Mouse (Mus musculus) liver, embryonic 16.5 days (tissue): ENCODE measurements around the gene Nr2f1. TPM values are rescaled to one million over a fixed set of nuclear protein-coding genes. Genes with fewer than 3 reads are reported as not detected.

Source experiments
- ATAC-seq: fragments of 200-750 bp; cut with Nextera tagmentation; 2 replicates; pipeline ENCODE4 v1.8.0; 2017; ENCODE audit warnings: low read depth, mild to moderate bottlenecking, moderate number of reproducible peaks, moderate library complexity
- H3K27ac ChIP-seq: fragments of 300-500 bp; sonication (generic); 2 replicates; pipeline ENCODE4 v1.5.1; 2014; ENCODE audit warnings: mild to moderate bottlenecking, low read length
- H3K27me3 ChIP-seq: fragments of 300-500 bp; sonication (generic); 2 replicates; pipeline ENCODE4 v1.6.1; 2014; ENCODE audit warnings: low read depth, low read length, mixed read lengths; ENCODE audit not compliant: control insufficient read depth, insufficient read depth
- H3K36me3 ChIP-seq: fragments of 300-500 bp; sonication (generic); 2 replicates; pipeline ENCODE4 v1.6.1; 2014; ENCODE audit warnings: mild to moderate bottlenecking; ENCODE audit not compliant: control insufficient read depth, insufficient read depth
- H3K4me1 ChIP-seq: fragments of 300-500 bp; sonication (generic); 2 replicates; pipeline ENCODE4 v1.6.1; 2014; ENCODE audit warnings: low read depth, low read length, mixed read lengths; ENCODE audit not compliant: control insufficient read depth
- H3K4me2 ChIP-seq: fragments of 300-500 bp; sonication (generic); 2 replicates; pipeline ENCODE4 v1.6.1; 2014; ENCODE audit warnings: low read depth, low read length, mixed read lengths
- H3K4me3 ChIP-seq: fragments of 300-500 bp; sonication (generic); 2 replicates; pipeline ENCODE4 v1.5.1; 2014; ENCODE audit warnings: low read depth, mild to moderate bottlenecking, low read length
- H3K9ac ChIP-seq: fragments of 300-500 bp; sonication (generic); 2 replicates; pipeline ENCODE4 v1.6.1; 2014; ENCODE audit warnings: low read depth, low read length
- H3K9me3 ChIP-seq: fragments of 300-500 bp; sonication (generic); replicated peaks from 2 replicates; pipeline ENCODE4 v1.6.1; 2016; ENCODE audit warnings: low read length; ENCODE audit not compliant: control insufficient read depth
- WGBS: fragments of 180-500 bp; shearing (Covaris S2); extraction: QIAGEN DNeasy Blood & Tissue Kit; methylation state at CpG from one replicate; pipeline ENCODE4 v1.1.7; 2014; ENCODE audit not compliant: insufficient replicate concordance; 5-methylcytosine and 5-hydroxymethylcytosine counted together
- polyA plus RNA-seq: library from polyadenylated mRNA; unstranded; fragments of >200 nt; fragmentation: Nextera tagmentation; extraction: Ambion mirVana; gene quantifications from 2 replicates; pipeline ENCODE4 v1.2.1, GENCODE M21; 2015

Nr2f1 gene
- polyA plus RNA-seq, 1 experiment from 2014 or later = 0.17 TPM

DNA sequence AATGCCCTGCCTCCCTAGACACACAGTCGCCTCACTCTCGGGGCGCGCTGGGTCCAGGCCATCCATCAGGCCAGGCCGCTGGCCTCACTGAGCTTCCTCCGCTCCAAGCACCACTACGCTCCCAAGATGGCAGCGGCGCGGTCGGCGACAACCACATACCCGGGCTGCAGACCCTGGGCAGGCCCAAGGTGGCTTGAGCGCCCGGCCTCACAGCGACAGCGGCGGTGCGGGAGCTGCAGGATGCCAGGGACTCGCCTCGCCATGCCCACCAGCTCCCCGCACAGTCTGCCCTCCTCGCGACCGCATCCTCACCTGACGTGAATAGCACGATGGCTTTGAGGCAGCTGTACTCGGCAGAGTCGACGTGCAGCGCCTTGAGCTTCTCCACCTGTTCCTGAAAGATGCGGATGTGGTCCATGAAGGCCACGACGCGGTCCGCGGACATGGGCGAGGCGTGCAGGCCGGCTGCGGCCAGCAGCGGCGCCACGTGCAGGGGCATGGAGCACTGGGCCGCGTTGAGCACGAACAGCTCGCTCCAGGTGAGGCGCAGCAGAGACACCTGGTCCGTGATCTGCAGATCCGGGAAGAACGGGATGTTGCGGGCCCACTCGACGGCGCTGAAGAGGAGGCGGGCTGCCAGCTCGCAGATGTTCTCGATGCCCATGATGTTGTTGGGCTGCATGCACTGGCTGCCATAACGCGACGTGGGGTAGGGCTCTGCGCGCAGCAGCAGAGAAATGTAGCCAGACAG, 4.5 kb downstream of the Nr2f1 start:
- Histone ChIP-seq H3K9ac (no peak overlapping the region), H3K9me3 (no peaks in the 10 kb centered on the region), H3K4me2 (no peak overlapping the region), H3K27me3 (peaks cover 88% of the 10 kb centered on the region), H3K4me3 (no peak overlapping the region), H3K36me3 (no peaks in the 10 kb centered on the region), H3K27ac (no peak overlapping the region), H3K4me1 (no peaks in the 10 kb centered on the region)
- 4% methylated on average over 64 of the region's 64 CpGs for WGBS
- ATAC-seq = no peak

DNA sequence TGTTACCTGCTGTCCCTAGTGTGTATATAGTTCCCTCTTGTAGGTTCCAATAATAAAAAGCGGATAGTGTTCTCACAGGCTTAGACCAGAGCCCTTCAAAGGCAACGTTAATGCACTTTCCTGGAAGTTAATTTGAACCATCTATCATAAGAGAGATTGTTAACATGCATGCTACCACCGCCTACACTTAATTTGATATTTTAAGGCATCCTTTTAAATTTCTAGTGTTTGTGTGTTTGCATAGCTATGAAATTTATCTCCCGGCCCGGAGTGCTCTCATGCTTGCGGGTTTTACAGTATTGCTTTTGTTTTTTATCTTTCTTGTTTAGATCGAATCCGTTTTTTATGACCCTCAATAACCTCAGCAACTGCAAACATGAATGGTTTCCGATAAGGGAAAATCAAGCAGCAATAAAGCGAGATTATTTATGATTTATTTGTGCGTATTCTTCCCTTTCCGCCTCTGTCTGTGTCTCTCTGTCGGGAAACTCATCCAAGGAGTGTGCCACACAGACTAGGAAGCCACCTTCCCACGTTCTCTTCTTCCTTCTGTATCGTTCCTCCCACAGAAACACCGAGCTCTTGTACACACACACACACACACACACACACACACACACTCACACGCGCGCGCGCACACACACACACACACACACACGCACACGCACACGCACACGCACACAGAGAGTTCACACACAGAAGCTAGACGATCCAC, 5.3 kb downstream of the Nr2f1 start:
- H3K36me3 ChIP-seq = no peaks in the 10 kb centered on the region
- WGBS = 9% methylated on average over 26 of the region's 26 CpGs
- ATAC-seq = no peak
- H3K9ac ChIP-seq = no peak overlapping the region
- H3K27ac ChIP-seq = no peak overlapping the region
- H3K9me3 ChIP-seq = no peaks in the 10 kb centered on the region
- H3K27me3 ChIP-seq = peaks cover 90% of the 10 kb centered on the region
- H3K4me3 ChIP-seq = no peak overlapping the region
- no peak overlapping the region for H3K4me2 ChIP-seq
- no peaks in the 10 kb centered on the region for H3K4me1 ChIP-seq

DNA sequence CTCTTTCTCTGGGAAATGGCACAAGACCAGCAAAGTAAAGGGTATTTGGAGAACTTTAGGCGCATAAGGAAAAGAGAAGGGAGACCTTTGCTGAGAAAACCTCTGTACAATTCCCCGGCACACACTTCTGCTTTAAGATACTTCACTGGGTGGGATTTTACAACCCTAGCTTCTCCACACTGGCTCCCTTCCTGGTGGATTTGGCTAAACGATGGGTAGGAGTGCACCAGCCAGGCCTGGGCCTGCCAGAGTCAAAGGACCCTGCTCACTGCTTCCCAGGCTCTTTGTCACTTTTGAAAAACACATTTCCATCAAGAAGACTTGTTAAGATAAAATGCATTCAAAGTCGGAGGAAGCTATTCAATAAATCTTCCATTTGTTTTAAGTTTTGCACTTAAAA, 6.3 kb downstream of the Nr2f1 start:
- Histone ChIP-seq H3K4me1 (no peaks in the 10 kb centered on the region), H3K36me3 (no peaks in the 10 kb centered on the region), H3K4me3 (no peak overlapping the region), H3K9me3 (no peaks in the 10 kb centered on the region), H3K9ac (no peak overlapping the region), H3K4me2 (no peak overlapping the region), H3K27me3 (peaks cover 86% of the 10 kb centered on the region), H3K27ac (no peak overlapping the region)
- WGBS = 13% methylated on average over 4 of the region's 4 CpGs
- no peak for ATAC-seq

DNA sequence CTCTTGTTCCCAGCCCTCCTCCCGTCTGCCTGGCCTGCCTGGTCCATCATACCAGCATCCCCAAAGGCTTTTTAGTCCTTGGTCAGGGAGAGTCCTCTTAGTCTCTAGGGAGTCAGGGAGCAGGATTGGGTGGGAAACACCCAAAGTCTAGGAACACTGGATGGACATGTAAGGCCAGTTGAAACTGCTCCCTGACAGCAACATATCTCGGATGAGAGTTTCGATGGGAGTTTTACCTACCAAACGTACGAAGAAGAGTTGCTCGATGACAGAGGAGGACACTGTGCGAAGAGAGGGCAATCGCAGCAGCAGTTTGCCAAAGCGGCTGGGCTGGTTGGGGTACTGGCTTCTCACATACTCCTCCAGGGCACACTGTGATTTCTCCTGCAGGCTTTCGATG, 10.0 kb downstream of the Nr2f1 start:
- Histone ChIP-seq H3K4me3 (no peak overlapping the region), H3K27ac (no peak overlapping the region), H3K27me3 (peaks cover 88% of the 10 kb centered on the region), H3K4me2 (no peak overlapping the region), H3K9ac (no peak overlapping the region), H3K36me3 (no peaks in the 10 kb centered on the region), H3K9me3 (no peaks in the 10 kb centered on the region), H3K4me1 (no peaks in the 10 kb centered on the region)
- ATAC-seq = no peak
- WGBS = 6% methylated on average over 10 of the region's 10 CpGs

DNA sequence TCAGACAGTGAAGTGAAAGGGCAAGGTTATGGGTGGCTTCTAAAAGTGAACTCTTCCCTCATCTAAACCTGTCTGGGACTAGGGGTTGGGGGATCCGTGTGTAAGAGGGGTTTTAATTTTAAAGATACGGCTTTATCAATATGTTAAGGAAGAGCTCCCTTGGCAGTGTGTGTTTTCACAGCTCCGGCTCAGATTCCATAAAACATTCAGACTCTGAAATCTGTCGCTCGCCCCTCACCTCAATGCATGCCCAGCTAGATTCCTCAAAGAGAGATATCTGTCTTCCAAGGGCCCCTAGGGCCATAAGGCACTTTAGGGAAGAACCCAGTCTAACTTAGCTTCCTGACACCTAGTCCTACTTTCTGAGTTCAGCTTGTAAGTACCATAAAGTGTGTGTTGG, 11.7 kb downstream of the Nr2f1 start:
- ATAC-seq = no peak
- H3K4me3 ChIP-seq = no peak overlapping the region
- H3K27me3 ChIP-seq = peaks cover 87% of the 10 kb centered on the region
- H3K9ac ChIP-seq = no peak overlapping the region
- H3K27ac ChIP-seq = no peak overlapping the region
- H3K4me2 ChIP-seq = no peak overlapping the region
- H3K36me3 ChIP-seq = no peaks in the 10 kb centered on the region
- H3K4me1 ChIP-seq = no peaks in the 10 kb centered on the region
- no peaks in the 10 kb centered on the region for H3K9me3 ChIP-seq
- WGBS = 22% methylated on average over 5 of the region's 5 CpGs

DNA sequence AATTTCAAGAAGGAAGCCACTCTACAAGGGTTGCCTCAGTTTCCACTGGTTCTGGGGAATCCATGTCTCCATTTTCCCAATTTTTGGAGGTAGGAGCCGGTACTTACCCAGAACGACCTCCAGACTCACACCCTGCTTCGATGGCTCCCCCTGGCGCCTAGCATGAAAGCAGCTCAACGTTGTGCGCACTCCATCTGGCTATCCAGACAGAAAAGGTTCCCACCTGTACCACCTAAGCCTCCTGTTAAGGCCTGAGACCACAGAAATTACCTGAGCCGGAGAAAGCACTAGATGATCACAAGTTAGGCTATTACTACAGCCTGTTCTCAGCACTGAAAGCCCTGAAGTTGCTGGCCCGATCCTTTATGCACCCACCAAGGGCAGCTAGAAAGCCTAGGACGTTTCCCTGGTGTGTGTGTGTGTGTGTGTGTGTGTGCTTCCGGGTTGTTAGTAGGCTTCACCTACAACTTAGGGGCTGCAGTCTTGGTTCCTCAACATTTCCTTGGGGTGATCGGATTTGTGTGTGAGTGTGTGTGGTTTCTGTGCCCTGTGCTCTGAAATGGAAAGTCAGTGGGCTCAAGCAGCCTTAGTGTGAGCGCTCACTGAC, 13.1 kb downstream of the Nr2f1 start:
- H3K9me3 ChIP-seq = no peaks in the 10 kb centered on the region
- H3K4me2 ChIP-seq = no peak overlapping the region
- WGBS = 10% methylated on average over 12 of the region's 12 CpGs
- H3K36me3 ChIP-seq = no peaks in the 10 kb centered on the region
- no peak overlapping the region for H3K9ac ChIP-seq
- H3K4me1 ChIP-seq = no peaks in the 10 kb centered on the region
- peaks cover 90% of the 10 kb centered on the region for H3K27me3 ChIP-seq
- ATAC-seq = no peak
- no peak overlapping the region for H3K27ac ChIP-seq
- no peak overlapping the region for H3K4me3 ChIP-seq

DNA sequence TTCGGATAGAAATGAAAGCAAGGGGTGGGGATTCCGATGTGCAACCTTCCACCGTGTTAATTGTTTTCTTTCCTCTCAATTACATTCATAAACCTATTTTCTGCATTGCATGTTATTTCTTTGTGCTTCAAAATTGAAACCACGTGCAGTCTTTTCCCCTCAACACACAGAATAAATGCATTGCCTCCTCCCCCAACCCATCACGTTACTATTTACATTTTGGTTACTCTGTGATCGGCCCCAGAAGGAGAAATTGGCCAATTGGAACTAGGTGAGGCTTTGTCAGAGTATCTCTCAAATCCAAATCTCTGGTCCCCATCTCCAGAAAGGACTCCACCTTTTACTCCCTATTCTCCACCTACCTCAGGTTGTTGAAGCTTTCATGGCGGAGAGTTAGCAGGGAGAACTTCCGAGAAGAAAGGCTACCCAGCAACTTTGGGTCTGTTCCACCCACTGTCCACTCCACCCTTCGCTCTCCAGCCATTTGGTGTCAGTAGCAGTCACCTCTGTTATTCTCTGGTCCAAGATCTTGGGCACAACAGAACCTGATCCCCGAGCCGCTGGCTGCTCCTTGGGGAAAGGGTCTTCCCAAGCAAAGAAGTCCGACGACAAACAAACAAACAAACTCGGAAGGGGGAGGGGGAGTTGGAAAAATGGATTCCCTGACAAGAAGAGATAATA, 14.6 kb downstream of the Nr2f1 start:
- Histone ChIP-seq H3K9ac (no peak overlapping the region), H3K36me3 (no peaks in the 10 kb centered on the region), H3K9me3 (no peaks in the 10 kb centered on the region), H3K4me1 (no peaks in the 10 kb centered on the region), H3K27me3 (peaks cover 87% of the 10 kb centered on the region), H3K4me3 (no peak overlapping the region), H3K27ac (no peak overlapping the region), H3K4me2 (no peak overlapping the region)
- WGBS = 7% methylated on average over 14 of the region's 14 CpGs
- no peak for ATAC-seq

DNA sequence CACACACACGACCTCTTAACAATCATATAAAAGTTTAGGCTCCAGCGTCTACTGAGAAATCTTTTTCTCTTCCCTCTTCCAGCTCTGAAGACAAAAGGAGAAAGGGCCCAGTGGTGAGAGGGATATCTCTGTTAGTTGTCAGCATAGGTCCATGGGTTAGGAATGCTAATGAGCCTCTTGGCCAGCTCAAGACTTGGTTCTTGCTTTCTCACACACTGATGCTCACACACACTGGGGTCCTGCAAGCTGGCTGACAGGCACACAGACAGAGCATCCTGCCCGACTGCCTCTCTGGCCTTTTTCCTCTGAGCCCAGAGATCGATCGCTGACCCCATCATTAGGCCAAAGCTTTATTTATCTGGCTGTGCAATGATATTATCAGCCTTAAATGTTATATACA, 15.6 kb downstream of the Nr2f1 start:
- no peak for ATAC-seq
- 5% methylated on average over 5 of the region's 5 CpGs for WGBS
- H3K9ac ChIP-seq = no peak overlapping the region
- H3K27ac ChIP-seq = no peak overlapping the region
- no peaks in the 10 kb centered on the region for H3K9me3 ChIP-seq
- H3K4me2 ChIP-seq = no peak overlapping the region
- no peaks in the 10 kb centered on the region for H3K4me1 ChIP-seq
- H3K4me3 ChIP-seq = no peak overlapping the region
- H3K36me3 ChIP-seq = no peaks in the 10 kb centered on the region
- peaks cover 90% of the 10 kb centered on the region for H3K27me3 ChIP-seq
